Comparison of ENCODE assay signal across 8 mouse cellular contexts in genomic region chr9:21799010-21799350, GRCm38 (mm10). TPM values are rescaled to one million over a fixed set of nuclear protein-coding genes. Genes with fewer than 3 reads are reported as not detected.
DNase-seq lines count a peak whose midpoint lies in the region; ATAC-seq and TF ChIP-seq lines count a peak whose summit lies in the region.

No protein-coding gene starts in this region.

- no peaks in the 10 kb centered on the region for H3K36me3 ChIP-seq in kidney, adult 2 months (ENCODE audit: control insufficient read depth, insufficient read depth, low read length)
- H3K36me3 ChIP-seq in intestine, embryonic 14.5 days (ENCODE audit: control insufficient read depth, insufficient read depth, low read length): peaks cover 32% of the 10 kb centered on the region
- H3K36me3 ChIP-seq in midbrain, postnatal 0 days (ENCODE audit: insufficient read depth, low read length): no peaks in the 10 kb centered on the region; the same call in 1 of the 2 replicates

- no peak for TF ChIP-seq POLR2A in kidney, adult 2 months (IDR thresholded peaks at IDR 0.05; ENCODE audit: low read depth, low read length)
- TF ChIP-seq POLR2A in cortical plate, adult 2 months (IDR thresholded peaks at IDR 0.05; ENCODE audit: extremely low read depth, insufficient read depth, low read length): no peak

- H3K9ac ChIP-seq in intestine, embryonic 14.5 days (ENCODE audit: low read length): peak overlapping the region; percentile 93; the same call in 1 of the 2 replicates
- H3K9ac ChIP-seq in midbrain, postnatal 0 days (replicated peaks; ENCODE audit: low read length, poor library complexity, severe bottlenecking): no peak overlapping the region

- WGBS in kidney, adult 2 months: 34% methylated on average over 3 of the region's 3 CpGs
- 49% methylated on average over 3 of the region's 3 CpGs for WGBS in intestine, embryonic 14.5 days
- 55% methylated on average over 3 of the region's 3 CpGs for WGBS in midbrain, postnatal 0 days

- no peaks in the 10 kb centered on the region for H3K9me3 ChIP-seq in intestine, embryonic 14.5 days (ENCODE audit: control insufficient read depth, low read length)
- H3K9me3 ChIP-seq in midbrain, postnatal 0 days (ENCODE audit: low read length): no peaks in the 10 kb centered on the region

- H3K4me1 ChIP-seq in kidney, adult 2 months (ENCODE audit: control insufficient read depth, insufficient read depth, low read length): peaks cover 6% of the 10 kb centered on the region; the same call in 1 of the 2 replicates
- no peaks in the 10 kb centered on the region for H3K4me1 ChIP-seq in cortical plate, adult 2 months (ENCODE audit: control insufficient read depth, insufficient read depth, low read length)
- peaks cover 18% of the 10 kb centered on the region for H3K4me1 ChIP-seq in intestine, embryonic 14.5 days (replicated peaks; ENCODE audit: control insufficient read depth, insufficient read depth, low read length)
- H3K4me1 ChIP-seq in midbrain, postnatal 0 days (ENCODE audit: insufficient read depth, low read length): no peaks in the 10 kb centered on the region; the same call in 1 of the 2 replicates

- H3K27me3 ChIP-seq in kidney, adult 2 months (replicated peaks; ENCODE audit: control insufficient read depth, insufficient read depth, low read length): no peaks in the 10 kb centered on the region
- H3K27me3 ChIP-seq in intestine, embryonic 14.5 days (replicated peaks; ENCODE audit: control insufficient read depth, insufficient read depth, low read length): no peaks in the 10 kb centered on the region
- no peaks in the 10 kb centered on the region for H3K27me3 ChIP-seq in midbrain, postnatal 0 days (ENCODE audit: insufficient read depth, low read length)

- H3K4me2 ChIP-seq in intestine, embryonic 14.5 days (ENCODE audit: low read length): peak overlapping the region; percentile 56
- H3K4me2 ChIP-seq in midbrain, postnatal 0 days (ENCODE audit: low read depth, low read length, poor library complexity, severe bottlenecking): peak overlapping the region; percentile 82

- 0 out of 2 replicates have a peak overlapping the region, but pooled peaks have one; percentile 95 for H3K27ac ChIP-seq in kidney, adult 2 months (ENCODE audit: insufficient read depth, low read depth, low read length)
- no peak overlapping the region for H3K27ac ChIP-seq in cortical plate, adult 2 months (ENCODE audit: insufficient read depth, low read length)
- peak overlapping the region; percentile 95 for H3K27ac ChIP-seq in intestine, embryonic 14.5 days (ENCODE audit: low read depth)
- no peak overlapping the region for H3K27ac ChIP-seq in midbrain, postnatal 0 days (ENCODE audit: low read depth, low read length)

- no peak for DNase-seq in kidney, adult 2 months
- DNase-seq in kidney, postnatal 14 days: no peak
- DNase-seq in intestine, embryonic 14.5 days (ENCODE audit: low spot score): no peak
- DNase-seq in midbrain, postnatal 0 days (ENCODE audit: low spot score): no peak
- DNase-seq in cerebellum, postnatal 14 days: no peak
- no peak for DNase-seq in retina, postnatal 1 day
- no peak for DNase-seq in frontal cortex, postnatal 36 days (ENCODE audit: low spot score in 2 of 2)

- H3K4me3 ChIP-seq in kidney, adult 2 months (ENCODE audit: insufficient read depth, low read depth, low read length): peak overlapping the region; percentile 88
- peak overlapping the region; percentile 68; the same call in 1 of the 2 replicates for H3K4me3 ChIP-seq in cortical plate, adult 2 months (ENCODE audit: insufficient read depth, low read length)
- H3K4me3 ChIP-seq in intestine, embryonic 14.5 days (ENCODE audit: low read depth, low read length): peak overlapping the region; percentile 89
- peak overlapping the region; percentile 64 for H3K4me3 ChIP-seq in midbrain, postnatal 0 days (ENCODE audit: low read depth, low read length)

- no peak for TF ChIP-seq CTCF in kidney, adult 2 months (conservative IDR thresholded peaks at IDR 0.05; ENCODE audit: insufficient read depth, insufficient read length, low read depth, low read length)
- no peak for TF ChIP-seq CTCF in cortical plate, adult 2 months (IDR thresholded peaks at IDR 0.05; ENCODE audit: extremely low read depth, insufficient read depth, low read length)
- TF ChIP-seq CTCF in midbrain, postnatal 0 days (IDR thresholded peaks at IDR 0.05): no peak

- ATAC-seq in intestine, embryonic 14.5 days (replicated peaks; ENCODE audit: low FRiP score, low TSS enrichment, low read depth): no peak
- no peak for ATAC-seq in midbrain, postnatal 0 days (ENCODE audit: low FRiP score)

RNA-seq across cellular contexts. Expression of gene Kank2, which starts 0.4 kb away (rescaled TPM):
- polyA plus RNA-seq in kidney, adult 2 months (2012; rRNA removed): 21.8 and 23.6 TPM in 2 replicates
- polyA plus RNA-seq in cortical plate, adult 2 months (2012; rRNA removed): 6.1 and 6.2 TPM in 2 replicates
- polyA plus RNA-seq in intestine, embryonic 14.5 days (2014; fragmentation: Nextera tagmentation; extraction: Ambion mirVana): 9.5 and 9.6 TPM in 2 replicates
- total RNA-seq in midbrain, postnatal 0 days (2014; rRNA removed): 14.9 and 15.2 TPM in 2 replicates
- polyA plus RNA-seq in midbrain, postnatal 0 days (2015; fragmentation: Nextera tagmentation; extraction: Ambion mirVana): 2.9 TPM in 2 replicates

RNA-seq across cellular contexts. Expression of gene Angptl8, which starts 36.3 kb away (rescaled TPM):
- polyA plus RNA-seq in kidney, adult 2 months (2012; rRNA removed): 11.9 and 19.5 TPM in 2 replicates
- not detected in 2 replicates for polyA plus RNA-seq in cortical plate, adult 2 months (2012; rRNA removed)
- 4.0 and 4.3 TPM in 2 replicates for polyA plus RNA-seq in intestine, embryonic 14.5 days (2014; fragmentation: Nextera tagmentation; extraction: Ambion mirVana)
- total RNA-seq in midbrain, postnatal 0 days (2014; rRNA removed): not detected in 2 replicates
- polyA plus RNA-seq in midbrain, postnatal 0 days (2015; fragmentation: Nextera tagmentation; extraction: Ambion mirVana): 0.20 and 0.48 TPM in 2 replicates

RNA-seq across cellular contexts. Expression of gene Spc24, which starts 38.9 kb away (rescaled TPM):
- 3.4 and 6.0 TPM in 2 replicates for polyA plus RNA-seq in kidney, adult 2 months (2012; rRNA removed)
- polyA plus RNA-seq in cortical plate, adult 2 months (2012; rRNA removed): 2.3 and 3.3 TPM in 2 replicates
- 127 and 135 TPM in 2 replicates for polyA plus RNA-seq in intestine, embryonic 14.5 days (2014; fragmentation: Nextera tagmentation; extraction: Ambion mirVana)
- total RNA-seq in midbrain, postnatal 0 days (2014; rRNA removed): 5.5 and 6.6 TPM in 2 replicates
- 6.3 and 8.2 TPM in 2 replicates for polyA plus RNA-seq in midbrain, postnatal 0 days (2015; fragmentation: Nextera tagmentation; extraction: Ambion mirVana)

RNA-seq across cellular contexts. Expression of gene Dock6, which starts 53.5 kb away (rescaled TPM):
- 67.7 and 84.6 TPM in 2 replicates for polyA plus RNA-seq in kidney, adult 2 months (2012; rRNA removed)
- polyA plus RNA-seq in cortical plate, adult 2 months (2012; rRNA removed): 42.3 and 42.6 TPM in 2 replicates
- 39.4 and 40.0 TPM in 2 replicates for polyA plus RNA-seq in intestine, embryonic 14.5 days (2014; fragmentation: Nextera tagmentation; extraction: Ambion mirVana)
- 18.0 and 18.8 TPM in 2 replicates for total RNA-seq in midbrain, postnatal 0 days (2014; rRNA removed)
- 10.3 and 11.3 TPM in 2 replicates for polyA plus RNA-seq in midbrain, postnatal 0 days (2015; fragmentation: Nextera tagmentation; extraction: Ambion mirVana)

Comparison
In these comparisons a context has a peak if more than half of its experiments do, and no peak if none do; other contexts are left out.
1. H3K27ac ChIP-seq: peak in kidney, adult 2 months (single experiment) and intestine, embryonic 14.5 days (single experiment); none in cortical plate, adult 2 months (single experiment) and midbrain, postnatal 0 days (single experiment).
2. RNA of gene Spc24, which starts 38.9 kb away (polyA plus RNA-seq): 127 to 135 TPM in intestine, embryonic 14.5 days; 6.3 to 8.2 TPM in midbrain, postnatal 0 days, 3.4 to 6.0 TPM in kidney, adult 2 months and 2.3 to 3.3 TPM in cortical plate, adult 2 months; every median in the first group is over 10 times any median in the second.
3. Peak in every context shown above with its lines, with median percentiles within 50 percentile points of each other: H3K4me3 ChIP-seq.